Mouse (Mus musculus) testis, adult 2 months (tissue): ENCODE measurements around the gene Kcnk4.

Source experiments
- CTCF ChIP-seq: fragments of 200-500 bp; IDR thresholded peaks from 2 replicates; pipeline ENCODE4 v1.5.1; 2012; ENCODE audit warnings: low read depth, mild to moderate bottlenecking, inconsistent platforms, low read length, moderate library complexity; ENCODE audit not compliant: control insufficient read depth, insufficient read depth, insufficient replicate concordance
- POLR2A ChIP-seq: fragments of 200-500 bp; IDR thresholded peaks from 2 replicates; pipeline ENCODE4 v1.6.1; 2012; ENCODE audit warnings: low read depth, mild to moderate bottlenecking, inconsistent platforms, low read length, moderate library complexity; ENCODE audit not compliant: control insufficient read depth

DNA sequence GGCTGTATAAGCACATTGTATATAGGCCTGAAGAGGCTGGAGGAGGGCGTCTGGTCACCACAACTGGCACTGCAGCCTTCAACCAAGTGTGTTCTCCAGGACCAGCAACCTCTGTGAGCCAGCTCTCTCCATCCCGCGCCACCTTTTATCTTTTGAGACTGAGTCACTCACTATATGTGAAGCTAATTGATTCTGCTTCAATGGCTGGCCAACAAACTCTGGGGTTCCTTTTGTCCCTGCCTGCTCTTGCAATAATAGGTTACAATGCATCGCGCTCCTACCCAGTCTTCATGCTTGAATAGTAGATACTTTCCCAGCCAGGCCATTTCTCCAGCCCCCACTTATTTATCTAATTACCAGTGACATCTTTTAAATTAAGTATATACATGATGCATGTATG lies 49.3 kb upstream of the Kcnk4 start:
- TF ChIP-seq CTCF (no peak), POLR2A (no peak)
